Mouse (Mus musculus): ENCODE results near the gene Lsm4. TPM values are rescaled to one million over a fixed set of nuclear protein-coding genes. Genes with fewer than 3 reads are reported as not detected.

Gene Lsm4
- total and polyA plus RNA-seq, 3 experiments: 143 to 240 (median 168) TPM

- in situ Hi-C loops (cut with MboI; ENCODE audit: low pct_ligation_motif_present, low pct_unique_long_range_greater_than_20kb, low sequenced_read_pairs): no loop called here
- H3K36me3 ChIP-seq (replicated peaks in 1 of 2; ENCODE audit: control insufficient read depth in 1 of 2, insufficient read depth in 1 of 2, low read length in 1 of 2): peaks cover 42 to 46% of the 10 kb centered on the region in 2 experiments
- no peaks in the 10 kb centered on the region for H3K9me3 ChIP-seq (replicated peaks; ENCODE audit: low read length)
- H3K4me2 ChIP-seq (ENCODE audit: insufficient read depth, low read depth, poor library complexity, severe bottlenecking): no peak overlapping the region
- dilution Hi-C loops (cut with MboI; ENCODE audit: extremely low pct_ligation_motif_present, extremely low pct_unique_long_range_greater_than_20kb, low sequenced_read_pairs): no loop called here
- peaks cover 33 to 89% of the 10 kb centered on the region in 2 experiments for H3K4me1 ChIP-seq (ENCODE audit: control insufficient read depth in 1 of 2, insufficient read depth in 2 of 2)
- DNase-seq (ENCODE audit: extremely low read depth): no peak
- H3K4me3 ChIP-seq (replicated peaks in 1 of 3; ENCODE audit: low read depth in 2 of 3, low read length in 2 of 3, poor library complexity in 1 of 3): no peak overlapping the region
- peaks cover 16% of the 10 kb centered on the region for H3K79me2 ChIP-seq (replicated peaks; ENCODE audit: control insufficient read depth, extremely low read depth, insufficient read depth, poor library complexity, severe bottlenecking)
- TF ChIP-seq TCF12 (IDR thresholded peaks at IDR 0.05; ENCODE audit: low read depth, low read length) (no peak), JUN (IDR thresholded peaks at IDR 0.05; ENCODE audit: insufficient read depth, low read depth, low read length) (no peak), MAZ (IDR thresholded peaks at IDR 0.05; ENCODE audit: low read depth, low read length) (no peak), ELF1 (IDR thresholded peaks at IDR 0.05; ENCODE audit: low read depth, low read length) (no peak), PAX5 (IDR thresholded peaks at IDR 0.05; ENCODE audit: low read length) (no peak), MAX (IDR thresholded peaks at IDR 0.05; ENCODE audit: low read length) (no peak), NRF1 (IDR thresholded peaks at IDR 0.05; ENCODE audit: low read depth, low read length) (no peak), RCOR1 (conservative IDR thresholded peaks at IDR 0.05; ENCODE audit: low read depth, low read length) (no peak), BHLHE40 (IDR thresholded peaks at IDR 0.05; ENCODE audit: low read depth, low read length) (no peak), ZMIZ1 (IDR thresholded peaks at IDR 0.05; ENCODE audit: low read depth, low read length) (no peak), IRF4 (IDR thresholded peaks at IDR 0.05; ENCODE audit: low read depth, low read length) (no peak), MAFK (IDR thresholded peaks at IDR 0.05; ENCODE audit: insufficient replicate concordance, low read length) (no peak), MYC (IDR thresholded peaks at IDR 0.05; ENCODE audit: low read depth, low read length) (no peak), POLR2A (IDR thresholded peaks at IDR 0.05; ENCODE audit: low read depth, low read length) (no peak), SIN3A (IDR thresholded peaks at IDR 0.05; ENCODE audit: low read length) (no peak), ETS1 (conservative IDR thresholded peaks at IDR 0.05; ENCODE audit: low read depth, low read length) (no peak), ZNF384 (IDR thresholded peaks at IDR 0.05; ENCODE audit: low read depth, low read length) (no peak), TBP (conservative IDR thresholded peaks at IDR 0.05; ENCODE audit: low read depth, low read length) (no peak), RAD21 (IDR thresholded peaks at IDR 0.05; ENCODE audit: low read depth, low read length) (no peak), HCFC1 (IDR thresholded peaks at IDR 0.05; ENCODE audit: low read depth, low read length) (no peak)
- no peak overlapping the region for H3K27ac ChIP-seq (ENCODE audit: insufficient read depth, low read depth)
- H3K9ac ChIP-seq (ENCODE audit: insufficient read depth, low read depth): no peak overlapping the region
- no peaks in the 10 kb centered on the region for H3K27me3 ChIP-seq (replicated peaks)
These were observed 5.6 kb downstream of the Lsm4 start for GRCm38 (mm10) chr8:70678679-70679078.

GRCm38 (mm10) chr8:70679404-70679803, 6.4 kb downstream of the Lsm4 start:
- H3K9ac ChIP-seq (ENCODE audit: insufficient read depth, low read depth): no peak overlapping the region
- H3K27ac ChIP-seq (ENCODE audit: insufficient read depth, low read depth): no peak overlapping the region
- H3K9me3 ChIP-seq (replicated peaks; ENCODE audit: low read length): no peaks in the 10 kb centered on the region
- H3K79me2 ChIP-seq (replicated peaks; ENCODE audit: control insufficient read depth, extremely low read depth, insufficient read depth, poor library complexity, severe bottlenecking): peaks cover 8% of the 10 kb centered on the region
- TF ChIP-seq NRF1 (IDR thresholded peaks at IDR 0.05; ENCODE audit: low read depth, low read length) (no peak), POLR2AphosphoS2 (IDR thresholded peaks at IDR 0.05; ENCODE audit: low read depth, low read length) (no peak), ZKSCAN1 (IDR thresholded peaks at IDR 0.05; ENCODE audit: borderline replicate concordance, low read depth, low read length) (no peak), RCOR1 (conservative IDR thresholded peaks at IDR 0.05; ENCODE audit: low read depth, low read length) (no peak), EP300 (IDR thresholded peaks at IDR 0.05; ENCODE audit: low read length) (no peak), UBTF (IDR thresholded peaks at IDR 0.05; ENCODE audit: low read depth, low read length) (no peak), CHD1 (IDR thresholded peaks at IDR 0.05; ENCODE audit: low read depth, low read length) (no peak), HCFC1 (IDR thresholded peaks at IDR 0.05; ENCODE audit: low read depth, low read length) (no peak), ZC3H11A (IDR thresholded peaks at IDR 0.05; ENCODE audit: low read depth, low read length) (no peak), POLR2A (IDR thresholded peaks at IDR 0.05; ENCODE audit: low read depth, low read length) (no peak), ELF1 (IDR thresholded peaks at IDR 0.05; ENCODE audit: low read depth, low read length) (no peak), ZNF384 (IDR thresholded peaks at IDR 0.05; ENCODE audit: low read depth, low read length) (no peak), MEF2A (IDR thresholded peaks at IDR 0.05; ENCODE audit: borderline replicate concordance, low read depth, low read length) (no peak), TCF12 (IDR thresholded peaks at IDR 0.05; ENCODE audit: low read depth, low read length) (no peak), ETS1 (conservative IDR thresholded peaks at IDR 0.05; ENCODE audit: low read depth, low read length) (no peak), MXI1 (IDR thresholded peaks at IDR 0.05; ENCODE audit: low read depth, low read length) (no peak), SMC3 (IDR thresholded peaks at IDR 0.05; ENCODE audit: low read depth, low read length) (no peak)
- H3K4me3 ChIP-seq (replicated peaks in 1 of 3; ENCODE audit: low read depth in 2 of 3, low read length in 2 of 3, poor library complexity in 1 of 3): no peak overlapping the region
- peaks cover 42 to 46% of the 10 kb centered on the region in 2 experiments for H3K36me3 ChIP-seq (replicated peaks in 1 of 2; ENCODE audit: control insufficient read depth in 1 of 2, insufficient read depth in 1 of 2, low read length in 1 of 2)
- DNase-seq (ENCODE audit: extremely low read depth): no peak
- H3K4me1 ChIP-seq (ENCODE audit: control insufficient read depth in 1 of 2, insufficient read depth in 2 of 2): peaks cover 28 to 91% of the 10 kb centered on the region in 2 experiments
- no peaks in the 10 kb centered on the region for H3K27me3 ChIP-seq (replicated peaks)
- dilution Hi-C loops (cut with MboI; ENCODE audit: extremely low pct_ligation_motif_present, extremely low pct_unique_long_range_greater_than_20kb, low sequenced_read_pairs) (no loop called here), in situ Hi-C loops (cut with MboI; ENCODE audit: low pct_ligation_motif_present, low pct_unique_long_range_greater_than_20kb, low sequenced_read_pairs) (no loop called here)
- no peak overlapping the region for H3K4me2 ChIP-seq (ENCODE audit: insufficient read depth, low read depth, poor library complexity, severe bottlenecking)
